Mouse (Mus musculus) bone marrow macrophage, adult 2 months (primary cell): ENCODE data around the gene Cmtr1. TPM values are rescaled to one million over a fixed set of nuclear protein-coding genes. Genes with fewer than 3 reads are reported as not detected.
"Not testable (repeated sequence)": the region's sequence is repeated elsewhere in the genome, so short reads cannot be mapped to it uniquely, and the experiment has no call there.

ENCODE experiments used
- H3K27ac ChIP-seq: 2 replicates; pipeline ENCODE4 v1.5.1; 2012; ENCODE audit warnings: low read depth, low read length; ENCODE audit not compliant: insufficient read depth
- H3K4me1 ChIP-seq: 2 replicates; pipeline ENCODE4 v1.6.1; 2012; ENCODE audit warnings: low read length; ENCODE audit not compliant: control insufficient read depth, insufficient read depth
- H3K4me3 ChIP-seq: 2 replicates; pipeline ENCODE4 v1.5.1; 2012; ENCODE audit warnings: mild to moderate bottlenecking, low read length, moderate library complexity; ENCODE audit not compliant: insufficient read depth
- CTCF ChIP-seq: IDR thresholded peaks from 2 replicates; pipeline ENCODE4 v1.5.1; 2012; ENCODE audit warnings: low read depth, mild to moderate bottlenecking, low read length, moderate library complexity
- POLR2A ChIP-seq: IDR thresholded peaks from 2 replicates; pipeline ENCODE4 v1.6.1; 2012; ENCODE audit warnings: mild to moderate bottlenecking, low read depth, low read length, borderline replicate concordance
- polyA plus RNA-seq: library from polyadenylated mRNA; stranded (reverse); fragments of >200 nt; gene quantifications from 2 replicates; pipeline ENCODE4 v1.2.4, GENCODE M21; 2012; ENCODE audit not compliant: missing spikeins, insufficient read depth, insufficient read length

The Cmtr1 gene
- polyA plus RNA-seq, 1 experiment = 60.7 TPM

DNA sequence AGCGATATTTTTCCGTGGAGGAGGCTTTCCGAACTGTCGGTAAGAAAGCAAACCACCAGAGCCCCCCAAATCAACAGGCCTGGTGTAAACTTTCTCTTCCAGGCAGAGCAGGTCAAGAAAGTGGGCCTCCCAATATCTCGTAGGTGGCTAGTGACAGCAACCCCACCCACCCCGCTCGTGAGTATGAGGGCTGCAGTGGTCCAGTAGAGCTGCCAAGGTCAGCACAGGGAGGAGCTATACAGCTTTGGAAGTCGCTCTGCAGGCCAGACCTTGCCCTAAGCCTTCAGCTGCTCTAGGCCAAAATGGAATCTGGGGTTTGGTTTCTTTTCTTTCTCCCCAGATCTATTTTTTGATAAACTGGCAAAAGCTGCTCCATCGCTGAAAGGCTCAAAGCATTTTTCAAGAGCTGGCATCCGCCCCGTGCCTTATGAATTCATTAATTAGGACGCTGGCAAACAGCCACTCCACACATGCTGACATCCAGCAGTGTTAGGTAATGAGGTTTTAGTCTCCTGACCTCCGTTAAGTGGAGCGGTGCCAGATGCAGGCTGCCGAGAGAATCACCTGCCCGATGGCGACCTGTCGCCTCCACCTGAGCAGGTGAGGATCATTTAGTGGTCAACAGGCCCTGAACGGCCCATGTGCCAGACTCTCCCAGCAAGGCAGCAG, 50.8 kb downstream of the Cmtr1 start:
- H3K4me1 ChIP-seq = peaks cover 4% of the 10 kb centered on the region
- H3K27ac ChIP-seq = no peak overlapping the region
- TF ChIP-seq POLR2A (no peak), CTCF (no peak)
- H3K4me3 ChIP-seq = no peak overlapping the region

DNA sequence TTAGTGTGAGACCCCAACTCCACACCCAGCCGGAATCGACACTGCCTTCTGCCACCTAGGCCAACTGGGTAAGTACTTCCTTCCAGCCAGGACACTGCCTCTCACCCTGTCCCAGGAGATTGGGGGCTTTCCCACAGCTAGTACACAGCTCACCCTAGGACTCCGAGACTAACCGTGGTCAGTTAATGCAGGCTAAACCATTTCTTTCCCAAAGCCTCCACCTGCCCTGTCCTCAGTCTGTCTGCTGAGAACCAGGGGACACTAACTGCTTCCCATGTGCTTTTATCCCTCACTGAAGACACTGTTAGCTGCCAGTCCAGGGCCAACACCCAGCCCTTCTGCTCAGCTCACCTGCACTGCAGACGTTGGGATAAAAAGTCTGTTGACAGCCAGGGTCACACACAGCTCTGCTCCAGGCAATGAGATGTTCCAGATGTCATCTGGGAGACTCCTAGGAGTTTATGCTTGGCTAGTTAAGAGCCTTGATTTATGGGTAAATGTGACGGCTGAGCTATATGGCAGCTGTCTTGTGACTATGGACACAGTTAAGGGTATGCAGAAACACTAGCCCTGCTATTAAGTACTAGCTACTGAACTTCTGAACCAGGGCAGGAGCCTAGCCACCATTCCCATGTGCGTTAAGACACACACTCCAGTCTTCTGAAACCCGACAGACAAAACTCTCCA, 51.5 kb downstream of the Cmtr1 start:
- Histone ChIP-seq H3K27ac (no peak overlapping the region), H3K4me3 (no peak overlapping the region), H3K4me1 (peaks cover 7% of the 10 kb centered on the region)
- TF ChIP-seq CTCF (no peak), POLR2A (no peak)

DNA sequence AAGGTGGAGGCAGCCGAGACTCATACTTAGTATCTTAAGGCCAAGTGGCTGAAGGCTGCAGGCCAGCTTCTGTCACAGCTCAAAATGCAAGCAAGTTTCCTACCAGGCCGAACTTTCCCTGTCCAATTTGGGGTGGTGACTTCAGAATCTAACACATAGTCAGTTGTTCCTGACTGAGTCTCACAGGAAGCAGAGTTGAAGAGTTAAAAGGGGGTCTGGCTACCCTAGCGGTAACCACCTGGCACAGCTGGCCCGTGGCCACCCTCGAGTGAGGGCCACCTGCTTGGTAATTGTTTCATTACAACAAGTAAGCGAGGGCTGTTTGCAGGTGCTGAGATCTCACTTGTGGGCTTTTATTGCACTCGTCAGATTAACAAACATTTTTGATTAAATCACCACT, 52.2 kb downstream of the Cmtr1 start:
- H3K27ac ChIP-seq = no peak overlapping the region
- no peak overlapping the region for H3K4me3 ChIP-seq
- peaks cover 10% of the 10 kb centered on the region for H3K4me1 ChIP-seq
- TF ChIP-seq POLR2A = no peak
- no peak for TF ChIP-seq CTCF

DNA sequence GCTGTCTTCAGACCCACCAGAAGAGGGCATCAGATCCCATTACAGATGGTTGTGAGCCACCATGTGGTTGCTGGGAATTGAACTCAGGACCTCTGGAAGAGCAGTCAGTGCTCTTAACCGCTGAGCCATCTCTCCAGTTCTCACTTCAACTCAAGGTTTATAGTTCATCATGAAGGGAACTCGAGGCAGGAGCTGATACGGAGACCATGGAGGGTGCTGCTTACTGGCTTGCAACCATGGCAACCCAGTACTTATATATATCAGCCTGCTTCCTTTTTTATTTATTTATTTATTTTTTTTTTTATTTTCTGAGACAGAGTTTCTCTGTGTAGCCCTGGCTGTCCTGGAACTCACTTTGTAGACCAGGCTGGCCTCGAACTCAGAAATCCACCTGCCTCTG, 53.3 kb downstream of the Cmtr1 start:
- not testable (repeated sequence) for H3K27ac ChIP-seq, H3K4me3 ChIP-seq
- H3K4me1 ChIP-seq = peaks cover 10% of the 10 kb centered on the region

DNA sequence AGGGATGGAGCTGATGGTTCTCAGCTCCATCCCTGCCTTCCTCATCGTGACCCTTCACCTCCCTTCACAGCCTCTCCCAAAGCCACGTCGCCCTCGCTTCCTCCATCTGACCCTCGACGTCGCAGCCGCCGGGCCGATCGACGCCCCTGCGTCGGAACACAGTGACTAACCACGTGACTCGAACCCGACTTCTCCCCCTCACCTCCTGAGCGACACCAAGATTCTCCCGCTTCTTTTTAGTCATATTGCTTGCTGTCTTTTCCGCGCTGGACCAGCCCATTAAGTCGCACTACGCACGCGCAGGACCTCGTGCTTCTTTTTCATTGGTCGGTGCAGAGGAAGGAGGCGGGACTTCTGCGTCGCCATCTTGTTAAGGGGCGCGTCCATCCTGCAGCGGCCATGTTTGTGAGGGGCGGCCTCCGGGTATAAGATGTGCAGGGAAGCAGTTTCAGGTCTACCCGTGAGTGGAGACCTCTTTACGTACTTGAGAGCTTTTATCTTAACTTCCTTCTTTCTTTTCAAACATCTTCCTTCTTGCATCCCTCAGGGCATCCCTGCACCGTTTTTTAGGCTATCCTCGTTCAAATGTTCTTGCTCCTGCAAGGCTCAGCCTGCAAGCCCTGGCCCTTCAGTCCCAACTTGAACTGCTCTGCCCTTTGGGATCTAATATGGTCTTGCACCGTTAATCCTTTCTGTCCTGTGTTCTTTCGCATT, 56.5 kb downstream of the Cmtr1 start, which contains the start of gene Ccdc167:
Gene Ccdc167 (minus strand): TSS at position 313 of the 714 bp plus-strand sequence.
- no peak for TF ChIP-seq CTCF
- H3K27ac ChIP-seq = no peak within 1 kb of the TSS
- H3K4me3 ChIP-seq = peak within 1 kb of the TSS; percentile 71
- H3K4me1 ChIP-seq = peaks cover 10% of the 10 kb centered on the region

DNA sequence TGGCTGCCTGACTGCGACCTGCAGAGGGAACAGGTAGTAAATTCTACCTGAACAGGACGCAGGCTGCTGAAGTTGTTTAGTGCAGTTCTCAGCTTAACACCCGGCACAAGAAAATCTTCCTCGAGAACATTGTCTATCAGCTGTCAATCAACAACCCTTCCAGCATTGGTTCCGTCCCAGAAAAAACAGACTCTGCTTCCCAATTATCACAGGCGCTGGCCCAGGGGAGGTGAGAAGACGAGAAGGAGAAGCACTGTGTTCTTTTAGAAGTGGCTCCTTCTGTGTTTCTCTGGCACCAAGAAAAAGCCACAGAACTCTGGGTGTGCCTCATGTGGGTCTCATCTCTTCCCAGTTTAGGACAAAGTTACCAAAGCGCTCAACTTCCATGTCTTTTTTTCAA, 58.3 kb downstream of the Cmtr1 start:
- TF ChIP-seq POLR2A = no peak
- no peak overlapping the region for H3K27ac ChIP-seq
- H3K4me1 ChIP-seq = peaks cover 10% of the 10 kb centered on the region
- no peak overlapping the region for H3K4me3 ChIP-seq

DNA sequence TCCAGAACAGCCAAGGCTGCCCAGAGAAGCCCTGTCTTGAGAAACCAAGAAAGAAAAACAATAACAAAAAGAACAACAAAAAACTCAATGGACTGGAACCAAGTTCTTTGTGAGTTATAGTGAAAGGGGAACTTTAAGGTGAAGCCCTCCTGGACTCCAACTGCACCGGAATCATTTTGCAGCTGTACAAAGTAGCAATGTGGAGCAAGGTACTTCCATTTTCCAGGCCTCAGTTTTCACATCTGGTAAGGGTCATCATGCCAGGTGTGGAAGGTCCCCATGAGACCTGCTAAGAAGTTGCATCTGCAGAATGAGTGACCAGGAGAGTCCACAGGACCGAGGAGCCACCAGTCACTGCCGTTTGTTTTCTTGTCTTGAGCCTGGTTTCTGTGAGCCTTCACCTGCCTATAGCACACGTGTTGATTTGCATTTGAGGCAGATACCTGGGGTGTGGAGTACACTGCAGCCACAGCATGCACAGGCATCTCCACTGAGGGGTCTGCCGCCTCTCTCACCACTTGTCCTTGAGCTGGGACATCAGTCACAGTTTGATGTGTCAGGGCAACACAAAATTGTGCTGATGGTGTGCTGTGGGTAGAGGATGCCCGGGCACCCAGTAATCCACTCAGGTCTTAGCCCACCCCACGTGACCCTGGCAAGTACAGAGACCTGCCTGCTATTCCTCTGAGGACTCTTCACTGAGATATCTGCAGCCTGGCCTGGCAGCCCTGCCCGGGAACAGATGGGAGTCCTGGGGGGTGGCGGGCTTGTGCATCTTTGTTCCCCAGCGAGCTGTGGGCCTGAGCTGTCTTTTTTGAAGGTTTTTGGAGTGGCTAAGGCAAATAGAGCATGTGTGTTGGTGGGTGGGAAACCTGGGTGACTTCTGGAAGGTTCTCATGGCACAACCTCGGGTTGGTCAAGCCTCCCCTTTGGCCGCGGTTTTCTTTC, 59.5 kb downstream of the Cmtr1 start:
- no peak overlapping the region for H3K4me3 ChIP-seq
- peaks cover 10% of the 10 kb centered on the region for H3K4me1 ChIP-seq

DNA sequence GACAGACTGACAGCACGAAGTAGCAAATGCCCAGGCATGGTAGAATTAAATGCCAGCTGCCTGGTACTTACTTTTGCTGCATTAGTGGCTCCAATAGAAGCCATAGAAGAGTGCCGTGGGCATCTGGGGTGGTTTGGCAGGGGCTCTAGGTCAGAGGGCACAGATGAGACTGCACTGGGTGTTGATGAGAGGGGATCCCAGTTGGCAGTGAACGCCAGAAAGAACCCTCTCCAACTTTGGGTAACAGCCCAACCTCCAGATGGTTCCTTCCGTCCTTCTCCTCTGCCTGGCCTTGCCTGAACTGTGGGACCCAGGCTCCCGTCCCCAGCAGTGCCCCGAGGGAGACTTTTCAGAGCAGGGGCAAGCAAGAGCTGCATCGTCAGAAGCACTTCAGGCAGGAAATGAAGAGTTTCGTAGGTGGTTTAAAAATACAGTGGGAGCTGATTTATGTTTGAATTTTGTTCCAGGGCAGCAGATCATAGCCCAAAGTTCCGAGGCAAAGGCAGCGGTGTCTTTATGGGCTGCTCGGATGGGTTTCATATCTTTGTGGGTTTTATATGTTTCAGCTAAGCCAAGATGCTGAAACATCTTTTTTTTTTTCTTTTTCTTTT, 60.5 kb downstream of the Cmtr1 start:
- H3K4me1 ChIP-seq = peaks cover 10% of the 10 kb centered on the region
- H3K4me3 ChIP-seq = no peak overlapping the region
- H3K27ac ChIP-seq = no peak overlapping the region
- TF ChIP-seq CTCF (no peak), POLR2A (no peak)

More for the DNA sequence above, 59.5 kb downstream of the Cmtr1 start:
- no peak overlapping the region for H3K27ac ChIP-seq
- TF ChIP-seq POLR2A (no peak), CTCF (no peak)

DNA sequence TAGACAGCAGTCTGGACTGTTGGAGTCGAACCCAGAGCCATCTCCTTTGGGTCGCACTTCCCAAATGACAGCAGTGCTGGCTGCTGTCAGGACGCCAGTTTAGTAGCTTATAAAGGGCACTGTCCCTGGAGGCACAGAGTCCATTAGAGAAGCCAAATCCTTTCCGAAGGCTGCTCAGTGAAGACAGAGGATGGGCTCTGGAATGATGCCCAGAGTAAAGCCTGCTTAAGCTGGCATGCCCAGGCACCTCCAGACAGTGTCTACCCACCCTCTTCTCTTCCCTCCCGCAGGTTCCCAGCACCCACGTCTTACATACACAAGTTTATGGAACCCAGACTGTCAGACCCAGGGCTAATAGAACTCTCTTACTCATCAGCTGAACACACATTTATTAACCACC, 64.2 kb downstream of the Cmtr1 start:
- H3K27ac ChIP-seq = no peak overlapping the region
- TF ChIP-seq POLR2A = no peak
- TF ChIP-seq CTCF = no peak
- no peak overlapping the region for H3K4me3 ChIP-seq
- no peaks in the 10 kb centered on the region for H3K4me1 ChIP-seq
